Mouse (Mus musculus): ENCODE data around the gene Igf2. TPM values are rescaled to one million over a fixed set of nuclear protein-coding genes. Genes with fewer than 3 reads are reported as not detected.

The Igf2 gene
- 10 to 100 TPM; 60.0 to 75.2 TPM for total RNA-seq (2021)
- 64.5 and 80.0 TPM in 2 replicates for polyA plus RNA-seq (2012; rRNA removed)
- long read RNA-seq, partial matches to known transcripts, result 5 of 6 reads
- long read RNA-seq, other reads (novel, unspliced or antisense), result 1 of 6 reads

- intact Hi-C loops (cut with DNase I), result no loop called here
- DNase-seq, result no peak
- H3K27ac ChIP-seq, result no peak within 1 kb of the TSS
- H3K4me1 ChIP-seq (ENCODE audit: control insufficient read depth, insufficient read depth, low read length), result peaks cover 3% of the 10 kb centered on the region
- no peaks in the 10 kb centered on the region for H3K36me3 ChIP-seq (ENCODE audit: control insufficient read depth, insufficient read depth, low read length)
- H3K27me3 ChIP-seq (ENCODE audit: control insufficient read depth, insufficient read depth, low read length), result peaks cover 10% of the 10 kb centered on the region
- H3K4me3 ChIP-seq, result no peak within 1 kb of the TSS
- WGBS, result 36% methylated on average over 2 of the region's 2 CpGs
- no peak within 1 kb of the TSS for H3K9ac ChIP-seq (ENCODE audit: low read depth, low read length)
- H3K79me2 ChIP-seq (replicated peaks; ENCODE audit: control insufficient read depth, insufficient read depth, low read length), result no peaks in the 10 kb centered on the region
- TF ChIP-seq CTCF (IDR thresholded peaks at IDR 0.05) (no peak), EP300 (IDR thresholded peaks at IDR 0.05; ENCODE audit: insufficient read depth, low read depth, low read length) (no peak), POLR2A (IDR thresholded peaks at IDR 0.05; ENCODE audit: insufficient read depth, low read depth, low read length) (no peak)
Measured at GRCm38 (mm10) chr7:142666659-142667058, at the start of gene Igf2. TSS of gene Igf2 (minus strand) at chr7:142666816.

- Histone ChIP-seq H3K9ac (ENCODE audit: low read depth, low read length) (no peak overlapping the region), H3K36me3 (ENCODE audit: control insufficient read depth, insufficient read depth, low read length) (no peaks in the 10 kb centered on the region), H3K27me3 (ENCODE audit: control insufficient read depth, insufficient read depth, low read length) (no peaks in the 10 kb centered on the region), H3K4me1 (ENCODE audit: control insufficient read depth, insufficient read depth, low read length) (peaks cover 1% of the 10 kb centered on the region; the same call in 1 of the 2 replicates), H3K4me3 (no peak overlapping the region), H3K27ac (no peak overlapping the region), H3K79me2 (replicated peaks; ENCODE audit: control insufficient read depth, insufficient read depth, low read length) (no peaks in the 10 kb centered on the region)
- DNase-seq, result peak; percentile 5 to 32
- peak; percentile 98 for TF ChIP-seq CTCF (IDR thresholded peaks at IDR 0.05)
- TF ChIP-seq POLR2A (IDR thresholded peaks at IDR 0.05; ENCODE audit: insufficient read depth, low read depth, low read length), result no peak
- WGBS, result 14% methylated on average over 8 of the region's 8 CpGs
- intact Hi-C loops (cut with DNase I), result loop anchor here (1.0 kb wide), 1 partner anchor 105 kb away; no protein-coding TSS in a partner anchor
Measured at GRCm38 (mm10) chr7:142714783-142715498, 48.3 kb upstream of the Igf2 start.

- Histone ChIP-seq H3K36me3 (ENCODE audit: control insufficient read depth, insufficient read depth, low read length) (no peaks in the 10 kb centered on the region), H3K4me1 (ENCODE audit: control insufficient read depth, insufficient read depth, low read length) (no peaks in the 10 kb centered on the region), H3K9ac (ENCODE audit: low read depth, low read length) (no peak overlapping the region), H3K27me3 (ENCODE audit: control insufficient read depth, insufficient read depth, low read length) (no peaks in the 10 kb centered on the region), H3K27ac (no peak overlapping the region), H3K79me2 (replicated peaks; ENCODE audit: control insufficient read depth, insufficient read depth, low read length) (no peaks in the 10 kb centered on the region), H3K4me3 (no peak overlapping the region)
- 88% methylated on average over 2 of the region's 2 CpGs for WGBS
- intact Hi-C loops (cut with DNase I), result no loop called here
- DNase-seq, result no peak
- TF ChIP-seq EP300 (IDR thresholded peaks at IDR 0.05; ENCODE audit: insufficient read depth, low read depth, low read length) (no peak), POLR2A (IDR thresholded peaks at IDR 0.05; ENCODE audit: insufficient read depth, low read depth, low read length) (no peak), CTCF (IDR thresholded peaks at IDR 0.05) (no peak)
Measured at GRCm38 (mm10) chr7:142706873-142707272, 40.3 kb upstream of the Igf2 start.

GRCm38 (mm10) chr7:142699334-142699860 is 32.8 kb upstream of the Igf2 start:
- Histone ChIP-seq H3K4me3 (no peak overlapping the region), H3K27me3 (ENCODE audit: control insufficient read depth, insufficient read depth, low read length) (no peaks in the 10 kb centered on the region), H3K9ac (ENCODE audit: low read depth, low read length) (no peak overlapping the region), H3K36me3 (ENCODE audit: control insufficient read depth, insufficient read depth, low read length) (no peaks in the 10 kb centered on the region), H3K4me1 (ENCODE audit: control insufficient read depth, insufficient read depth, low read length) (no peaks in the 10 kb centered on the region; the same call in 1 of the 2 replicates), H3K27ac (no peak overlapping the region), H3K79me2 (replicated peaks; ENCODE audit: control insufficient read depth, insufficient read depth, low read length) (no peaks in the 10 kb centered on the region)
- peak; percentile 74 to 77 for DNase-seq
- intact Hi-C loops (cut with DNase I), result no loop called here
- no peak for TF ChIP-seq CTCF (IDR thresholded peaks at IDR 0.05)
- TF ChIP-seq POLR2A (IDR thresholded peaks at IDR 0.05; ENCODE audit: insufficient read depth, low read depth, low read length), result no peak
- TF ChIP-seq EP300 (IDR thresholded peaks at IDR 0.05; ENCODE audit: insufficient read depth, low read depth, low read length), result 0 out of 2 replicates have a peak, but pooled peaks have one; percentile 27
- WGBS, result 45% methylated on average over 5 of the region's 5 CpGs

- Histone ChIP-seq H3K36me3 (ENCODE audit: control insufficient read depth, insufficient read depth, low read length) (no peaks in the 10 kb centered on the region), H3K4me3 (no peak overlapping the region), H3K27ac (no peak overlapping the region), H3K4me1 (ENCODE audit: control insufficient read depth, insufficient read depth, low read length) (no peaks in the 10 kb centered on the region), H3K27me3 (ENCODE audit: control insufficient read depth, insufficient read depth, low read length) (no peaks in the 10 kb centered on the region), H3K9ac (ENCODE audit: low read depth, low read length) (no peak overlapping the region), H3K79me2 (replicated peaks; ENCODE audit: control insufficient read depth, insufficient read depth, low read length) (no peaks in the 10 kb centered on the region)
- intact Hi-C loops (cut with DNase I), result loop anchor here (5.0 kb wide), 3 partner anchors 141 to 361 kb away; partner anchors contain the start of gene Syt8
- WGBS, result 60% methylated on average over 3 of the region's 3 CpGs
- no peak for TF ChIP-seq POLR2A (IDR thresholded peaks at IDR 0.05; ENCODE audit: insufficient read depth, low read depth, low read length)
- TF ChIP-seq CTCF (IDR thresholded peaks at IDR 0.05), result no peak
- TF ChIP-seq EP300 (IDR thresholded peaks at IDR 0.05; ENCODE audit: insufficient read depth, low read depth, low read length), result no peak
- peak; percentile 63 to 71 for DNase-seq
Measured at GRCm38 (mm10) chr7:142678611-142679010, 12.0 kb upstream of the Igf2 start.

GRCm38 (mm10) chr7:142675644-142676043 is 9.0 kb upstream of the Igf2 start:
- Histone ChIP-seq H3K27ac (no peak overlapping the region), H3K79me2 (replicated peaks; ENCODE audit: control insufficient read depth, insufficient read depth, low read length) (no peaks in the 10 kb centered on the region), H3K4me1 (ENCODE audit: control insufficient read depth, insufficient read depth, low read length) (no peaks in the 10 kb centered on the region), H3K36me3 (ENCODE audit: control insufficient read depth, insufficient read depth, low read length) (no peaks in the 10 kb centered on the region), H3K4me3 (no peak overlapping the region), H3K9ac (ENCODE audit: low read depth, low read length) (no peak overlapping the region), H3K27me3 (ENCODE audit: control insufficient read depth, insufficient read depth, low read length) (no peaks in the 10 kb centered on the region)
- WGBS, result 3% methylated on average over 3 of the region's 3 CpGs
- TF ChIP-seq POLR2A (IDR thresholded peaks at IDR 0.05; ENCODE audit: insufficient read depth, low read depth, low read length) (no peak), EP300 (IDR thresholded peaks at IDR 0.05; ENCODE audit: insufficient read depth, low read depth, low read length) (no peak), CTCF (IDR thresholded peaks at IDR 0.05) (peak; percentile 73)
- no peak for DNase-seq
- intact Hi-C loops (cut with DNase I), result loop anchor here (5.0 kb wide), 3 partner anchors 138 to 358 kb away; partner anchors contain the start of gene Syt8

Measured in heart, adult 2 months (tissue).